Mouse (Mus musculus) heart, adult 2 months (tissue): Measurements from ENCODE around the gene Gm5447.

Source experiments
- CTCF ChIP-seq: fragments of 200-600 bp; IDR thresholded peaks from 2 replicates; pipeline ENCODE4 v1.8.1; 2022; ENCODE audit warnings: antibody characterized with exemption, mild to moderate bottlenecking, moderate library complexity
- EP300 ChIP-seq: fragments of 200-500 bp; IDR thresholded peaks from 2 replicates; pipeline ENCODE4 v1.6.1; 2011; ENCODE audit warnings: low read depth, low read length, control low read depth; ENCODE audit not compliant: insufficient read depth
- POLR2A ChIP-seq: fragments of 200-500 bp; IDR thresholded peaks from 2 replicates; pipeline ENCODE4 v1.6.1; 2011; ENCODE audit warnings: mild to moderate bottlenecking, low read depth, low read length, control low read depth; ENCODE audit not compliant: insufficient read depth

DNA sequence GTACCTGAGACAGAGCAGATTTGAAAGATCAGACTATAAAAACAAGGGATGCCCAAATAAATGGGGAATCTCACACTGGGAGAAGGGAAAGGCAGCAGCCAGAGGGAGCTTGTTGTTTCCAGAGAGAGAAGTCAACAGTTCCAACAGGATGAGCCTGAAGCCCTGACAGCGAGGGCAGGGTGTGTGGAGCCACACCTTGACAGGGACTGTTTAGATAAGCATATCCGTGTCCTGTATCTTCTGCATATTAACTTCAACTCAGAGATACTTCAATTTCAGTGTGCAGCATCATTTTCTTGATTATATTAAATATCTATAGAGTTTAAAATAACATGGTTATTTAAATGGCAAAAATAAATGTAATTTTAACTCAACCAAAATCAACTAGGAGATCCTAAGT is 13.3 kb upstream of the Gm5447 start:
- no peak for TF ChIP-seq CTCF
- TF ChIP-seq POLR2A: no peak
- TF ChIP-seq EP300: no peak
